Mouse (Mus musculus): ENCODE results near the gene Ubr4. TPM values are rescaled to one million over a fixed set of nuclear protein-coding genes. Genes with fewer than 3 reads are reported as not detected.
"Not testable (repeated sequence)": the region's sequence is repeated elsewhere in the genome, so short reads cannot be mapped to it uniquely, and the experiment has no call there.

The Ubr4 gene
- polyA plus RNA-seq, 1 experiment, result 52.8 TPM

- Histone ChIP-seq H3K27ac (ENCODE audit: control insufficient read depth, insufficient read depth, low read depth, low read length, poor library complexity) (no peak overlapping the region), H3K4me3 (replicated peaks; ENCODE audit: control insufficient read depth, low read depth, low read length) (no peak overlapping the region), H3K4me1 (ENCODE audit: control insufficient read depth, insufficient read depth, low read length) (peaks cover 2% of the 10 kb centered on the region; the same call in 1 of the 2 replicates)
- TF ChIP-seq POLR2A (IDR thresholded peaks at IDR 0.05; ENCODE audit: borderline replicate concordance, control insufficient read depth, low read depth, low read length) (no peak), CTCF (IDR thresholded peaks at IDR 0.05; ENCODE audit: control insufficient read depth, insufficient read depth, low read length) (no peak)
- 73% methylated on average over 4 of the region's 4 CpGs for WGBS
Observed at GRCm38 (mm10) chr4:139505716-139506115, 153.3 kb downstream of the Ubr4 start.

- TF ChIP-seq POLR2A (IDR thresholded peaks at IDR 0.05; ENCODE audit: borderline replicate concordance, control insufficient read depth, low read depth, low read length) (no peak), CTCF (IDR thresholded peaks at IDR 0.05; ENCODE audit: control insufficient read depth, insufficient read depth, low read length) (no peak)
- WGBS, result 82% methylated on average over 11 of the region's 11 CpGs
Observed at GRCm38 (mm10) chr4:139506727-139507126, 154.3 kb downstream of the Ubr4 start.

GRCm38 (mm10) chr4:139509069-139509468, 156.7 kb downstream of the Ubr4 start:
- Histone ChIP-seq H3K27ac (ENCODE audit: control insufficient read depth, insufficient read depth, low read depth, low read length, poor library complexity) (no peak overlapping the region), H3K4me1 (ENCODE audit: control insufficient read depth, insufficient read depth, low read length) (peaks cover 2% of the 10 kb centered on the region; the same call in 1 of the 2 replicates), H3K4me3 (replicated peaks; ENCODE audit: control insufficient read depth, low read depth, low read length) (no peak overlapping the region)
- TF ChIP-seq POLR2A (IDR thresholded peaks at IDR 0.05; ENCODE audit: borderline replicate concordance, control insufficient read depth, low read depth, low read length) (no peak), CTCF (IDR thresholded peaks at IDR 0.05; ENCODE audit: control insufficient read depth, insufficient read depth, low read length) (no peak)
- WGBS, result 83% methylated on average over 2 of the region's 2 CpGs

More at GRCm38 (mm10) chr4:139506727-139507126, 154.3 kb downstream of the Ubr4 start:
- Histone ChIP-seq H3K27ac (ENCODE audit: control insufficient read depth, insufficient read depth, low read depth, low read length, poor library complexity) (no peak overlapping the region), H3K4me3 (replicated peaks; ENCODE audit: control insufficient read depth, low read depth, low read length) (no peak overlapping the region), H3K4me1 (ENCODE audit: control insufficient read depth, insufficient read depth, low read length) (peaks cover 2% of the 10 kb centered on the region; the same call in 1 of the 2 replicates)

- Histone ChIP-seq H3K4me3 (replicated peaks; ENCODE audit: control insufficient read depth, low read depth, low read length) (no peak overlapping the region), H3K27ac (ENCODE audit: control insufficient read depth, insufficient read depth, low read depth, low read length, poor library complexity) (no peak overlapping the region), H3K4me1 (ENCODE audit: control insufficient read depth, insufficient read depth, low read length) (no peaks in the 10 kb centered on the region)
- WGBS, result 75% methylated on average over 2 of the region's 2 CpGs
- TF ChIP-seq CTCF (IDR thresholded peaks at IDR 0.05; ENCODE audit: control insufficient read depth, insufficient read depth, low read length) (no peak), POLR2A (IDR thresholded peaks at IDR 0.05; ENCODE audit: borderline replicate concordance, control insufficient read depth, low read depth, low read length) (no peak)
Observed at GRCm38 (mm10) chr4:139511557-139511956, 159.1 kb downstream of the Ubr4 start.

- TF ChIP-seq POLR2A (IDR thresholded peaks at IDR 0.05; ENCODE audit: borderline replicate concordance, control insufficient read depth, low read depth, low read length) (no peak), CTCF (IDR thresholded peaks at IDR 0.05; ENCODE audit: control insufficient read depth, insufficient read depth, low read length) (no peak)
- H3K4me1 ChIP-seq (ENCODE audit: control insufficient read depth, insufficient read depth, low read length), result no peaks in the 10 kb centered on the region
- 54% methylated on average over 2 of the region's 2 CpGs for WGBS
- H3K4me3 ChIP-seq (replicated peaks; ENCODE audit: control insufficient read depth, low read depth, low read length), result no peak overlapping the region
- no peak overlapping the region for H3K27ac ChIP-seq (ENCODE audit: control insufficient read depth, insufficient read depth, low read depth, low read length, poor library complexity)
Observed at GRCm38 (mm10) chr4:139512985-139513384, 160.6 kb downstream of the Ubr4 start.

DNA sequence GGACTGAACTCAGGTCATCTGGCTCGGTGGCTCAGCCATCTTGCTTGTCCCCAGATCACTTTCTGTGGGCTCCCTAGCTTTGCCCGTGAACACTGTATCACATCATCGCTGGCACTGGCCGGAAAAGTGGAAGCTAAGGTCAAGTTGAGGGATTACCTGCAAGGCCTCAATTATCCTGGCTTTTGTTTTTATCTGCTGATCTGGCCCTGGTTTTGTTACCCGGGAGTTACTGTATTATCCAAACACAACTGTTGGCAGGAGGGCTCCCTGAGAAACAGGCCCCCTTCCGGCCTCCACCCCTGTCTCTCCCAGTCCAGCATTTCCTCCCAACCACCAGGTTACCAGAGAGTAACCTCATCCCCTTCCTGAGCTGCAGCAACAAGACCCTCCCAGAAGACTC, 166.8 kb downstream of the Ubr4 start:
- WGBS, result 75% methylated on average over 6 of the region's 6 CpGs
- no peak for TF ChIP-seq POLR2A (IDR thresholded peaks at IDR 0.05; ENCODE audit: borderline replicate concordance, control insufficient read depth, low read depth, low read length)
- no peak for TF ChIP-seq CTCF (IDR thresholded peaks at IDR 0.05; ENCODE audit: control insufficient read depth, insufficient read depth, low read length)

GRCm38 (mm10) chr4:139521926-139522325, 169.5 kb downstream of the Ubr4 start:
- no peak for TF ChIP-seq CTCF (IDR thresholded peaks at IDR 0.05; ENCODE audit: control insufficient read depth, insufficient read depth, low read length)
- TF ChIP-seq POLR2A (IDR thresholded peaks at IDR 0.05; ENCODE audit: borderline replicate concordance, control insufficient read depth, low read depth, low read length), result no peak
- Histone ChIP-seq H3K4me3 (replicated peaks; ENCODE audit: control insufficient read depth, low read depth, low read length) (no peak overlapping the region), H3K27ac (ENCODE audit: control insufficient read depth, insufficient read depth, low read depth, low read length, poor library complexity) (no peak overlapping the region), H3K4me1 (ENCODE audit: control insufficient read depth, insufficient read depth, low read length) (no peaks in the 10 kb centered on the region)
- 80% methylated on average over 10 of the region's 10 CpGs for WGBS

More for the DNA sequence above, 166.8 kb downstream of the Ubr4 start:
- Histone ChIP-seq H3K4me1 (ENCODE audit: control insufficient read depth, insufficient read depth, low read length) (no peaks in the 10 kb centered on the region), H3K4me3 (replicated peaks; ENCODE audit: control insufficient read depth, low read depth, low read length) (no peak overlapping the region), H3K27ac (ENCODE audit: control insufficient read depth, insufficient read depth, low read depth, low read length, poor library complexity) (no peak overlapping the region)

DNA sequence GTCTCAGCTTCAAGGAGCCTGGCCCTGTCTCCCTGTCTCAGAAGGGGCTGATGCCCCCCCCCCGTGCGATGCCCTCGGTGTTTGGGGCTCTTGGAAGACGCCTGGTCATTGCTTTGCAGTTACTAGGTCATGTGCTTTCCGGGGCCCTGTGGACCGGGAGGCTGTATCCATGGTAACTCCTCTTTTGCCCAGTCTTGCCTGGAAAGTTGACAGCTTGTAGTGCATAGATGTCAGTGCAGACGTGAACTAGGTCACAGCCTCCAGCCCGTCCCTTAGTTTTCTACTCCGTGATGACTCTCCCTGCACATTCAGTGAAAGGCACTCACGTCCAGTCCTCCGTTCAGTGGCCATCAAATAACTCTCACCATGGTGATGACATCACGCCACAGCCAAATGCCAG, 174.1 kb downstream of the Ubr4 start:
- Histone ChIP-seq H3K4me1 (ENCODE audit: control insufficient read depth, insufficient read depth, low read length) (no peaks in the 10 kb centered on the region), H3K4me3 (replicated peaks; ENCODE audit: control insufficient read depth, low read depth, low read length) (no peak overlapping the region), H3K27ac (ENCODE audit: control insufficient read depth, insufficient read depth, low read depth, low read length, poor library complexity) (no peak overlapping the region)
- WGBS, result 75% methylated on average over 12 of the region's 12 CpGs
- no peak for TF ChIP-seq CTCF (IDR thresholded peaks at IDR 0.05; ENCODE audit: control insufficient read depth, insufficient read depth, low read length)

- not testable (repeated sequence) for H3K4me3 ChIP-seq (replicated peaks; ENCODE audit: control insufficient read depth, low read depth, low read length); H3K27ac ChIP-seq (ENCODE audit: control insufficient read depth, insufficient read depth, low read depth, low read length, poor library complexity); H3K4me1 ChIP-seq (ENCODE audit: control insufficient read depth, insufficient read depth, low read length)
- 81% methylated on average over 5 of the region's 5 CpGs for WGBS
Observed at GRCm38 (mm10) chr4:139530248-139530647, 177.8 kb downstream of the Ubr4 start, which contains the start of gene Iffo2. Iffo2 (plus strand) TSS chr4:139530548.

Data from bone marrow, adult 2 months (tissue).